Mouse (Mus musculus) urinary bladder, postnatal 36 days (tissue): ENCODE measurements around the gene Erg.

ENCODE experiments used
- DNase-seq, 2 experiments: peaks; one replicate each; pipeline ENCODE4 v3.0.0; 2022; ENCODE audit warnings: low spot score in 2 of 2, mixed read lengths in 1 of 2

Gene Erg

DNA sequence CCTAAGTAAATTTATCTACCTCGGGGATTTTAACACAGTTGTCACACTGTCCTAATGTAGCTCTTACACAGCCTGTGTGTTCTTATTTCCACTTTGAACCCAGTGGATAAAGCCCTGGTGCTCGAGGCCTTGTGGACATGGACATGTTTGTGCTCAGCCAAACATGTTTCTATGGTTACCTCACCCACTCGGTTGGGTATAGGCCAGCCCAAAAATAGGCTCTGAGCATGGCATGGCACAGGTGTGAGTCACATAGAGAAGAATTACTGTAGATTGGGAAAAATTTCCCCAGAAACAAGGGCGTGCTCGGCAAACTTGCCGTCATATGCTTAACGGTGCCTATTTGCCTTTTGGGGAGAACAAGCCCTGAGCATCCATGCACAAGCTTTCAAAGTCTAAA is 146.1 kb downstream of the Erg start:
- no peak for DNase-seq

- DNase-seq = no peak
These were observed 146.6 kb downstream of the Erg start for GRCm38 (mm10) chr16:95439794-95440193.

- no peak for DNase-seq
These were observed 147.4 kb downstream of the Erg start for GRCm38 (mm10) chr16:95438848-95439540.

DNA sequence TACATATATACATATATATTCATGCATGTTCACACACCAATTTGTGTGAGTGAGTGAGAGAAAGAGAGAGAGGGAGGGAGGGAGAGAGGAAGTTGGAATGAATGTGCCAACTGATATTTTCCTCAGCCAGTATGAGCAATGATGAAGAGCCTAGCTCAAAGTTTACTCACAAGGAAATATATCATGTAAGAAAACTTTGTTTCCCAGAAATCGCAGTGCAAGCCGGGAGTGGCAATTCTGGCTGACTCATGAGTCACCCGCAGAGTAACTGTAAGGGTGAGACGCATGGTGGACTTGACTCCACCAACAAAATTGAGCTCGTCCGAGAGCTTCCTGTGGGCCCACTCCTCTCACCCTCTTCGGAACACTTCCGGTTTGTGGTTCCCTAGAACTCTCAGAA is 149.8 kb downstream of the Erg start:
- DNase-seq = no peak

- DNase-seq = no peak
These were observed 150.3 kb downstream of the Erg start for GRCm38 (mm10) chr16:95436051-95436450.

DNA sequence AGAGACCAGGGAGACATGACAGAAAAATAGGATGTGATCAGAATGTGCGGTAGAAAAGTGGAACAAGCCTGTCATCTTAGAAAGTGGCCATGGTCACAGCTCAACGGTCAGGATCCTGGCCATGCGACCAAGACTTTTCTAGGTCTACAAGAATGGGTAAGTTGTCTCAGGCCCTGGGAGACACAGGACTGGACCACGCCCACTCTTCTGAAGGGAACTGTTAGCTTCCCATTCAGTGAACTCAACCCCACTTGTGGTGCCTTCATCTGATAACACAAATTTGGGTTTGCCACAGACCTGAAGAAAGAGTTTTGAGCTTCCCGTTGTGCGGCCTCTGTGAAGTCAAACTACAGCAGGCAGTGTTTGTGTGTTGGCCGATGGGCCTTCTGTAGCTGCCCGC is 152.0 kb downstream of the Erg start:
- no peak for DNase-seq

- no peak for DNase-seq
These were observed 153.8 kb downstream of the Erg start for GRCm38 (mm10) chr16:95432540-95432971.

GRCm38 (mm10) chr16:95429851-95430250 is 156.5 kb downstream of the Erg start:
- no peak for DNase-seq

- no peak for DNase-seq
These were observed 158.2 kb downstream of the Erg start for GRCm38 (mm10) chr16:95428239-95428638.

GRCm38 (mm10) chr16:95427512-95427911 is 158.9 kb downstream of the Erg start:
- DNase-seq = no peak

GRCm38 (mm10) chr16:95422658-95423073 is 163.7 kb downstream of the Erg start:
- no peak for DNase-seq

DNA sequence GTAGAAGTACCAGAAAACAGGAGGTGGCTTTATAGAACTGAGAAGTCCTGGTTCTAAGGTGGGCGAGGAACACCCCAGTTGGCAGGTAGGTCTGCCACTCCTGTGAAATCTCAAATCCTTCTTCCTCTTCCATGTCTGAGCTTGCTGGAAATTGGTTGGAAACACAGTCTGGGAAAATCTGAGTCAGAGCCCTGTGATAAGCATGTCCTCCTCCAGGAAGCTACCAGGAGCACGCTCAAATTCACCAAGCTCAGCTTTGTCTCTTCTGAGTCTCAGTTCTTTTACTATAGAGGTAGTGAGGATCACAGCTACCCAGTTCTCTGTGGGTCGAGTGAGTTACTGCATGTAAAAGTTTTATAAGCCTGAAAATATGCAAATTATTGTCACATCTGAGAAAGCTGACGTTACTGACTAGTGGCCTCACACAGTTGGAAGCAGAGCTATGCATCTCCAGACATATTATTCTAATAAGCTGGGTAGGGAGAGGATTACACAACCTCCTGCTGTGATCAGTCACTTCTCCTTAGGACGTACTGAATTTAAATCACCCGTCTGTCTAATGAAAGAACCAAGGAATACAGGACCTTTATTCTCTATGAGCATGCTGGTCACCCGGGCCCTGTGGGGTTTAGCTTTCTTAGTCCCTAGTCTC is 165.0 kb downstream of the Erg start:
- DNase-seq = no peak

DNA sequence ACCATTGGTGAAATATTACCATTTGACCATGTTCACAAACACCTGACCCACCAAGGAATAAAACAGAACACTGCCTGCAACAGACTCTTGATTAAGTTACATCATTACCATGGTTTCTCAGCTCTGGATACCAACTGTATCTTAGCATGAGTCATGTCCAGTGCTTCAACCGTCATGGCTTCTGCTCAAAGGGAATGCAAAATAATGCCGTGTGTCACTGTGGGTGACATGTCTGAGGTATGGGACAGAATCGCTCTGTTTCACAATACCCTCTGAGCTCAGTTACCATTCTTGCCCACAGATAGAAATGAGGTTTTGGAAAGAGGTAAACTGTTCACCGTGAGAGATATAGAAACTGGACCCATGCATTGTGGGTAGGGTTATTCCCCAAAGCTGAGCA is 170.5 kb downstream of the Erg start:
- no peak for DNase-seq

DNA sequence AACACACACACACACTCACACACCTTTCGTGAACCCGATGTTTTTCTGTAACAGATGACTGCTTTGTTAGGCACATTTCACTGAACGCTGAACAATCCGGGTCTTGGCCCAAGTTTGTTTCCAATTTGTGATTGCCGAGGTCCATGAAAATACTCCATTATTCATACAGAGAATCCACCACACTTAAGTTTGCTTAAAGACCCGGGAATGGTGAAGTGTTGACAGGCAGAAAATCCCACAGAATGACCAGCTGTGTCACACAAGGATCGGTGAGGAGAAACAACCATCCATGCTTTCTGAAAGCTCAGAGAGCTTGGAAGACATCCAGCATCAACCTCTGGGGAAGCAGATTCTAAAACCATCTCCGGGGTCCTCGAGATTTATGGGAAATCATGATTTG is 171.0 kb downstream of the Erg start:
- DNase-seq = no peak

DNA sequence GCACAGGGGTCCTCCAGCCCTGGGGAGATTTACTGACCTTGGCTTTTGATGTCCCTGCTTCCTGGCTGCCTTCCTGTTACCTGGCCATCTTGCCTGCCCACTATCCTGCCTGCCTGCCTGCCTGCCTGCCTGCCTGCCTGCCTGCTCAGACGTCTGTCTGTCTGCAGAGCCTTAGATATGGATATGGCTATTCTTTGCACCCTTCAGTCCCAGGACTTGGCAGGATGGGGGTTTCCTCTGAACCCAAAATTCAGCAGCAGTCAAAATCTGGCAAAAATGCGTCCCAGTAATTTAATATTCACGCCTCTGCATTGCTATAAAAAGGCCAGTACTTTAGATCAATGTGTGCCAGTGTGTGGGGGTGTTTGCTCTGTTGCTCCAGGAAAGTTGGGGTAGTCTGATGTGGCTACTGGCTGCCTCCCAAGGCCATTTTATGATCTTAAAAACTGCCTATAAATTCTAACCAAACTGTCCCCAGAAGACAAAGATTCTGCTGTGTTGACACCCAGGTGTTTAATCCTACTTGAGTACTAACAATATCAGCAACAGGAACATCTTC is 172.9 kb downstream of the Erg start:
- no peak for DNase-seq

GRCm38 (mm10) chr16:95408096-95408495 is 178.3 kb downstream of the Erg start:
- no peak for DNase-seq

DNA sequence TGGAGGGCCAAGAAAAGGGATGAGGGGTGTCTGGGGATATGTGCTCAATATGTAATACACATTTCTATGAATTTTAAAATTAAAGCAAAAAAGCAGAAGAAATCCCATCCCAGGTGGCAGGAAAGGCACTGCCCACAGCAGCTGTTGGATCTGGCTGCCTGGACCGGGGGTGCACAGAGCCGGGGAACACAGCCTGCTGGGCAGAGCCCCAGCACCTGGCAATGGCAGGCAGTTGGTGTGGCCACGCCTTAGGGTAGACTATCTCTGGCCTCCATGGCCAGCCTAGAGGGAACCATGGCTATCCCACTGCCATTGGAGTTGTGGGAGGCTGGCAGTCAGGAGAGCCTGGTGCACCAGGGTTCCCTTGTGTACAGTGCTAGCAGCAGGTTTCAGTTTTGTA is 180.9 kb downstream of the Erg start:
- no peak for DNase-seq

DNA sequence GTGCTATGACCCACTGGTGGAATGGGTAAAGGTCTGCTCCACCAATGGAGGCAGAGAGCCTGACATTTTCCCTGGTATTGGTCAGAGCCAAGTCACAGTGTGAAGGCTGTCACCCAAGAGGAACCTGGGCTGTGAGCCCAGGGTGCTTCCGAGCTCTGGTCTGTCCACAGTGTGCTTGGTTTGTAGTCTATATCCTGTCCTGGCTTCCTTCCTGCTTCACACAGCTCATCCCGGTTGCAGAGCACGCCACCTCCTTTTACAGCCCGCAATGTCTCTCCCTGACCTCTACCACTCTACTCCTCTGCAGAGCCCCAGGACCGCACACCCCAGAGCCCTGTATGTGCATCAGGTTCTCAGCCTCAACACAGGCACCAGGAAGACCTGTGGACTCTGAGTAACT is 182.9 kb downstream of the Erg start:
- DNase-seq = no peak

DNA sequence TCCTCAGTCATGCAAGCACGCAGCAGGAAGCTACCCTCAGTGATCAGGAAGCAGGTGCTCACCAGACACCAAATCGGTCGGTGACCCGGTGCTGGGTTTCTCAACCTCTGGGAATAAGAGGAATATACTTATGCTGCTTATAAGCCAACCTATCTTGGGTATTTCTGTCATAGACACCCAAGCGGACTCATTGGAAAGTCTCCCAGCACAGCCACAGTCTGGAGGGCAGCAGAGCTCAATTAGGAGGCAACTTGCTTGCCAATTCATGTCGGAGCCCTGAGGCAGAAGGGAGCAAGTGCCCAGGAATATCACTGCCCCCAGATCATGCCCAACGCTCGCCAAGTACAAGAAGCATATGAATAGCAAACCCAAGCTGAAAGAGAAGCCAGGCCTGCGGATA is 184.5 kb downstream of the Erg start:
- no peak for DNase-seq

- DNase-seq = no peak
These were observed 187.5 kb downstream of the Erg start for GRCm38 (mm10) chr16:95398761-95399343.

DNA sequence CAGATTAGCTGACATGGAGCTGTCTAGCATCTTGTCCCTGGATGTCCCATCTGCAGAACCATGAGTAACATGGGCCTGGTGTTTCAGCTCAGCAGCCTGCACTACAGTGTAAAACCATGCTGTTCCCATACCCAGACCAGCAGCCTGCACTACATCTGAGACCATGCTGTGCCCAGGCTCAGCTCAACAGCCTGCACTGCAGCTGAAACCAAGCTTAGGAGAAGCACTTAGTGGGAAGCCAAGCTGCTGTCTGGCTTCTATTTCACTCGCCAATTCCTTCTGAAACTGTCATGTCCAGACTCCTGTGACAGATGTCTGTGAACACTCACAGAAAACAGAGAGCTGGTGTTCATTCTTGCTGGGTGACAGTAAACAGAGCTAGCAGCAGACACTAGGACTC is 195.6 kb downstream of the Erg start:
- DNase-seq = no peak

DNA sequence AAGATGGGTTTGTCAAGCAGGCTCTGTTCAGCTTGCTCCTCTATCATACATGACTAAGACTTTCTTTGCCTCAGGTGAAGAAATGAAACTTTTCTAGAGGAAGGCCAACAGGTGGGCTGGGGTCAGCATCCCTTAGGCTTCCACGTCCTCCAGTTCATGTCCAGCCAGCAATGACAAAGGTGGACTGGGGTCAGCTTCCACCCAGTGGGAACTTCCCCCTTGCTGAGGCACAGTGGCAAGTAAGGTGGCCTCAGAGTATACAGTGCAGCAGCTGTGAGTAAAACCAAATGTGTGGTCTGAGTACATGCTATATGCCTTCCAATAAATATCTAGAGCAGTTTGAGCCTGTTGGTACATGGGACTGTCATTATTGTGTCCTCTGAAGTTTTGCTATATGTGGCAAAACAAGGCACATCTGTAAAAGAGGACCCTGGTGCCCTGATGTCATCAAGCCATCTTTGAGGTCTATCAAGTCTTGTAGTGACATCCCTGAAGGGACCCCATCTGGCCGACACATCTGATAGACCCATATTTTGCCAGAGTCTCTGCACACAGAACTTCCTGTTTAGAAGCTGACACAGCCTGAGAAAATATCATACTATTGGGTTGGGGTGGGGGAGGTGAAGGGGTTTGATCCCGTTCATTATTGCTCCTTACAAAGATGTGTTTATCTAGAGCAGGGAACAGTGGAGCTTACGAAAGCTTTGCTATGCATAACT is 197.4 kb downstream of the Erg start:
- DNase-seq = no peak
